Comparison of ENCODE assay signal across 9 mouse cellular contexts in the genomic region with DNA sequence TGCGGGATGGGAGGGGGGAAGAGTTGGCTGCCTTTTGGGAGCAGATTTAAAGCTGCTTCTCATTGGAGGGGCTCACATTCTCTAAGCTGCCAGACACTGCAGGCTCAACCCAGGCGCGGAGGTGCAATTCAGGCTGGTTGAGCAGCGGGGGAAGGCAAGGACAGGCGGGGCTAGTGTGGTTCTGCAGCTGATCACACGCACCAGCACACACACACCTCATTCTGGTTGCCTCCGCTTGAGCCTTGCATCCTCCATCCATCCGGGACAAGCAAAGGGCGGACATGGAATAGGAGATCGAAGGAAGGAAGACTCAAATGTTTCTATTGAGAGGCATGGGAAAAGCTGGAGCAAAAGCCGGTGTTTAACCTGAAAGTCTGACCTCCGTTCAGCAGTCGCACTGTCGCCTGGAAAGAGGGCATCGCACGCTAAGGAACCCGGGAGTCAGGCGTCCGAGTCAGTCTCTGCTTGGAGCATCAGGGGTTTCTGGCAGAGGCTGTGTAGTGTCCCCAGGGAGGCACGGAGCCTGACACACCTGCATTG. TPM values are rescaled to one million over a fixed set of nuclear protein-coding genes. Genes with fewer than 3 reads are reported as not detected.
DNase-seq lines count a peak whose midpoint lies in the region; ATAC-seq and TF ChIP-seq lines count a peak whose summit lies in the region.
"Had no signal": no experiment of that assay in that cellular context is flagged by ENCODE, and none has a peak within 500 bp of the region (broad histone marks: within the 10 kb centered on the region; RNA-seq: fewer than 3 reads in every experiment).

Gene Kcnj3, plus strand, starts transcription at position 250 of the 540 bp plus-strand sequence.

- peak; percentile 5 for DNase-seq in lung, embryonic 14.5 days
- DNase-seq in lung, postnatal 25 days (ENCODE audit: low spot score) = no peak
- DNase-seq in layer of hippocampus, postnatal 36 days = peak; percentile 78 to 81
- DNase-seq in adrenal gland, postnatal 10 days = no peak
- no peak for DNase-seq in thymus, postnatal 4 days

- peak within 1 kb of the TSS; percentile 62 for H3K4me2 ChIP-seq in lung, embryonic 14.5 days
- H3K4me2 ChIP-seq in embryonic facial prominence, embryonic 13.5 days = peak within 1 kb of the TSS; percentile 93
- peak within 1 kb of the TSS; percentile 73 for H3K4me2 ChIP-seq in heart, embryonic 16.5 days (ENCODE audit: low read depth, low read length)
- H3K4me2 ChIP-seq in midbrain, embryonic 16.5 days (ENCODE audit: low read length) = peak within 1 kb of the TSS; percentile 91

- no peak within 1 kb of the TSS for H3K27ac ChIP-seq in lung, embryonic 14.5 days (ENCODE audit: low read depth)
- no peak within 1 kb of the TSS for H3K27ac ChIP-seq in embryonic facial prominence, embryonic 13.5 days
- H3K27ac ChIP-seq in heart, embryonic 16.5 days (ENCODE audit: low read length) = peak within 1 kb of the TSS; percentile 68
- peak within 1 kb of the TSS; percentile 64 for H3K27ac ChIP-seq in midbrain, embryonic 16.5 days (ENCODE audit: low read length)

- peak; percentile 59; the same call in 1 of the 2 replicates for ATAC-seq in lung, embryonic 14.5 days (ENCODE audit: insufficient read depth)
- no peak for ATAC-seq in embryonic facial prominence, embryonic 13.5 days (ENCODE audit: insufficient number of reproducible peaks, insufficient read depth, low FRiP score, low TSS enrichment, low read depth)
- peak; percentile 59 for ATAC-seq in heart, embryonic 16.5 days (replicated peaks; ENCODE audit: extremely low read depth, insufficient read depth, low FRiP score)
- ATAC-seq in midbrain, embryonic 16.5 days = peak; percentile 89

- 0 out of 2 replicates have a peak within 1 kb of the TSS, but pooled peaks have one; percentile 9 for H3K9ac ChIP-seq in lung, embryonic 14.5 days
- H3K9ac ChIP-seq in embryonic facial prominence, embryonic 13.5 days = peak within 1 kb of the TSS; percentile 65
- H3K9ac ChIP-seq in heart, embryonic 16.5 days (ENCODE audit: low read length) = peak within 1 kb of the TSS; percentile 75
- peak within 1 kb of the TSS; percentile 80 for H3K9ac ChIP-seq in midbrain, embryonic 16.5 days (ENCODE audit: low read depth, low read length)

- H3K4me3 ChIP-seq in lung, embryonic 14.5 days (ENCODE audit: low read depth, low read length) = peak within 1 kb of the TSS; percentile 38
- peak within 1 kb of the TSS; percentile 50 for H3K4me3 ChIP-seq in embryonic facial prominence, embryonic 13.5 days
- H3K4me3 ChIP-seq in heart, embryonic 16.5 days (ENCODE audit: low read length) = peak within 1 kb of the TSS; percentile 69
- peak within 1 kb of the TSS; percentile 85 for H3K4me3 ChIP-seq in midbrain, embryonic 16.5 days (ENCODE audit: low read depth, low read length)

- no peaks in the 10 kb centered on the region for H3K4me1 ChIP-seq in lung, embryonic 14.5 days (ENCODE audit: insufficient read depth)
- H3K4me1 ChIP-seq in embryonic facial prominence, embryonic 13.5 days = peaks cover 24% of the 10 kb centered on the region
- peaks cover 13% of the 10 kb centered on the region for H3K4me1 ChIP-seq in heart, embryonic 16.5 days (ENCODE audit: control insufficient read depth, insufficient read depth, low read length)
- peaks cover 4% of the 10 kb centered on the region; the same call in 1 of the 2 replicates for H3K4me1 ChIP-seq in midbrain, embryonic 16.5 days (ENCODE audit: control insufficient read depth, insufficient read depth, low read length)

- no peaks in the 10 kb centered on the region for H3K36me3 ChIP-seq in lung, embryonic 14.5 days (ENCODE audit: insufficient read depth)
- H3K36me3 ChIP-seq in embryonic facial prominence, embryonic 13.5 days = no peaks in the 10 kb centered on the region
- H3K36me3 ChIP-seq in heart, embryonic 16.5 days (ENCODE audit: control insufficient read depth, insufficient read depth) = no peaks in the 10 kb centered on the region
- H3K36me3 ChIP-seq in midbrain, embryonic 16.5 days (ENCODE audit: control insufficient read depth, insufficient read depth, low read length) = no peaks in the 10 kb centered on the region

- H3K9me3 ChIP-seq in lung, embryonic 14.5 days (ENCODE audit: low read depth, low read length) = no peaks in the 10 kb centered on the region
- H3K9me3 ChIP-seq in embryonic facial prominence, embryonic 13.5 days = no peaks in the 10 kb centered on the region
- H3K9me3 ChIP-seq in heart, embryonic 16.5 days (replicated peaks; ENCODE audit: control insufficient read depth, low read length) = no peaks in the 10 kb centered on the region
- no peaks in the 10 kb centered on the region for H3K9me3 ChIP-seq in midbrain, embryonic 16.5 days (replicated peaks; ENCODE audit: control insufficient read depth, low read length, poor library complexity, severe bottlenecking)

- WGBS in lung, embryonic 14.5 days = 3% methylated on average over 20 of the region's 20 CpGs
- WGBS in embryonic facial prominence, embryonic 13.5 days = 2% methylated on average over 20 of the region's 20 CpGs
- 2% methylated on average over 20 of the region's 20 CpGs for WGBS in heart, embryonic 16.5 days
- WGBS in midbrain, embryonic 16.5 days = under 1% methylated on average over 20 of the region's 20 CpGs

- no peak for TF ChIP-seq CTCF in lung, embryonic 14.5 days (IDR thresholded peaks at IDR 0.05; ENCODE audit: low read depth)

- H3K27me3 ChIP-seq in lung, embryonic 14.5 days (ENCODE audit: insufficient read depth, low read length) = peaks cover 25% of the 10 kb centered on the region
- H3K27me3 ChIP-seq in embryonic facial prominence, embryonic 13.5 days = peaks cover 42% of the 10 kb centered on the region
- H3K27me3 ChIP-seq in heart, embryonic 16.5 days (ENCODE audit: control insufficient read depth, insufficient read depth, low read length) = peaks cover 11% of the 10 kb centered on the region
- no peaks in the 10 kb centered on the region for H3K27me3 ChIP-seq in midbrain, embryonic 16.5 days (ENCODE audit: control insufficient read depth, insufficient read depth, low read depth, low read length)
- H3K27me3 ChIP-seq: CH12.LX had no signal

RNA-seq across cellular contexts. Expression of gene Kcnj3, which starts in this region (rescaled TPM):
- polyA plus RNA-seq in lung, embryonic 14.5 days (2014; fragmentation: Nextera tagmentation; extraction: Ambion mirVana) = 0.08 and 0.37 TPM in 2 replicates
- polyA plus RNA-seq in embryonic facial prominence, embryonic 13.5 days (2015; fragmentation: Nextera tagmentation; extraction: Ambion mirVana) = 0.22 and 1.2 TPM in 2 replicates
- polyA plus RNA-seq in heart, embryonic 16.5 days (2015; fragmentation: Nextera tagmentation; extraction: Ambion mirVana) = 5.6 and 8.4 TPM in 2 replicates
- total RNA-seq in layer of hippocampus, postnatal 36 days (2021) = 100 to 1,000 TPM; 113 to 114 TPM
- 5.7 and 5.8 TPM in 2 replicates for polyA plus RNA-seq in midbrain, embryonic 16.5 days (2015; fragmentation: Nextera tagmentation; extraction: Ambion mirVana)
- under 1 TPM; 0.48 to 0.51 TPM for total RNA-seq in adrenal gland, postnatal 10 days (2021)
- total RNA-seq: CH12.LX had no signal

Comparison
In these comparisons a context has a peak if more than half of its experiments do, and no peak if none do; other contexts are left out.
1. RNA of gene Kcnj3 (total RNA-seq): 113 to 114 TPM in layer of hippocampus, postnatal 36 days; 0.48 to 0.51 TPM in adrenal gland, postnatal 10 days; every median in the first group is over 10 times any median in the second.
2. Peak in DNase-seq, ATAC-seq, H3K4me3 ChIP-seq, H3K9ac ChIP-seq and H3K4me2 ChIP-seq in lung, embryonic 14.5 days; RNA of the gene not detected or under 1 TPM.
3. DNase-seq: peak in layer of hippocampus, postnatal 36 days (2 of 2); none in lung, postnatal 25 days (single experiment), adrenal gland, postnatal 10 days (single experiment) and thymus, postnatal 4 days (single experiment).
4. H3K27ac ChIP-seq: peak in heart, embryonic 16.5 days (single experiment) and midbrain, embryonic 16.5 days (single experiment); none in lung, embryonic 14.5 days (single experiment) and embryonic facial prominence, embryonic 13.5 days (single experiment).
5. H3K9ac ChIP-seq: peak in every context shown above with its lines; median percentile 80 in midbrain, embryonic 16.5 days; 75 in heart, embryonic 16.5 days; 65 in embryonic facial prominence, embryonic 13.5 days; 9 in lung, embryonic 14.5 days.
6. Peak in every context shown above with its lines, with median percentiles within 50 percentile points of each other: H3K4me2 ChIP-seq and H3K4me3 ChIP-seq.